Mouse (Mus musculus): ENCODE data around the gene Ubap2l. TPM values are rescaled to one million over a fixed set of nuclear protein-coding genes. Genes with fewer than 3 reads are reported as not detected.

Ubap2l gene
- polyA plus RNA-seq, 1 experiment = 89.7 TPM

DNA sequence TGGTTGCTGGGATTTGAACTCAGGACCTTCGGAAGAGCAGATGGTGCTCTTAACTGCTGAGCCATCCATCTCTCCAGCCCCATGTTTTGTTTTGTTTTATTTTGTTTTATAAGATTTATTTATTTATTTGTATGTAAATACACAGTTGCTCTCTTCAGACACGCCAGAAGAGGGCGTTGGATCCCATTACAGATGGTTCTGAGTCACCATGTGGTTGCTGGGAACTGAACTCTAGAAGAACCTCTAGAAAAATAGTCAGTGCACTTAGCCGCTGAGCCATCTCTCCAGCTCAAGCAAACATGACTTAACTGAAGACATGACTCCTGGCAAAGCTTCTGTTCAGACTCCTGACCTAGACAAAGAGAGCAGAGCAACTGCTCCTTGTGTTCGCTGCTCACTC lies 70.0 kb downstream of the Ubap2l start:
- H3K4me3 ChIP-seq (replicated peaks; ENCODE audit: control insufficient read depth, low read depth, low read length) = no peak overlapping the region
- no peak overlapping the region for H3K27ac ChIP-seq (ENCODE audit: control insufficient read depth, insufficient read depth, low read depth, low read length, poor library complexity)
- WGBS = 74% methylated on average over 5 of the region's 5 CpGs
- no peak for TF ChIP-seq CTCF (IDR thresholded peaks at IDR 0.05; ENCODE audit: control insufficient read depth, insufficient read depth, low read length)
- no peak for TF ChIP-seq POLR2A (IDR thresholded peaks at IDR 0.05; ENCODE audit: borderline replicate concordance, control insufficient read depth, low read depth, low read length)
- no peaks in the 10 kb centered on the region; the same call in 1 of the 2 replicates for H3K4me1 ChIP-seq (ENCODE audit: control insufficient read depth, insufficient read depth, low read length)

GRCm38 (mm10) chr3:89976859-89977258 lies 75.6 kb downstream of the Ubap2l start:
- TF ChIP-seq POLR2A (IDR thresholded peaks at IDR 0.05; ENCODE audit: borderline replicate concordance, control insufficient read depth, low read depth, low read length) (no peak), CTCF (IDR thresholded peaks at IDR 0.05; ENCODE audit: control insufficient read depth, insufficient read depth, low read length) (no peak)
- Histone ChIP-seq H3K27ac (ENCODE audit: control insufficient read depth, insufficient read depth, low read depth, low read length, poor library complexity) (no peak overlapping the region), H3K4me1 (ENCODE audit: control insufficient read depth, insufficient read depth, low read length) (no peaks in the 10 kb centered on the region), H3K4me3 (replicated peaks; ENCODE audit: control insufficient read depth, low read depth, low read length) (no peak overlapping the region)

GRCm38 (mm10) chr3:89968509-89968908 lies 83.9 kb downstream of the Ubap2l start:
- H3K4me3 ChIP-seq (replicated peaks; ENCODE audit: control insufficient read depth, low read depth, low read length) = no peak overlapping the region
- WGBS = 24% methylated on average over 7 of the region's 7 CpGs
- no peak overlapping the region for H3K27ac ChIP-seq (ENCODE audit: control insufficient read depth, insufficient read depth, low read depth, low read length, poor library complexity)
- no peaks in the 10 kb centered on the region for H3K4me1 ChIP-seq (ENCODE audit: control insufficient read depth, insufficient read depth, low read length)
- TF ChIP-seq POLR2A (IDR thresholded peaks at IDR 0.05; ENCODE audit: borderline replicate concordance, control insufficient read depth, low read depth, low read length) (no peak), CTCF (IDR thresholded peaks at IDR 0.05; ENCODE audit: control insufficient read depth, insufficient read depth, low read length) (no peak)

- 65% methylated on average over 4 of the region's 4 CpGs for WGBS
- Histone ChIP-seq H3K4me3 (replicated peaks; ENCODE audit: control insufficient read depth, low read depth, low read length) (no peak overlapping the region), H3K27ac (ENCODE audit: control insufficient read depth, insufficient read depth, low read depth, low read length, poor library complexity) (no peak overlapping the region), H3K4me1 (ENCODE audit: control insufficient read depth, insufficient read depth, low read length) (peaks cover under 1% of the 10 kb centered on the region; the same call in 1 of the 2 replicates)
- TF ChIP-seq POLR2A (IDR thresholded peaks at IDR 0.05; ENCODE audit: borderline replicate concordance, control insufficient read depth, low read depth, low read length) = no peak
- peak; percentile 32; the same call in 1 of the 2 replicates for TF ChIP-seq CTCF (IDR thresholded peaks at IDR 0.05; ENCODE audit: control insufficient read depth, insufficient read depth, low read length)
These were observed 85.5 kb downstream of the Ubap2l start for GRCm38 (mm10) chr3:89966946-89967345.

- TF ChIP-seq POLR2A (IDR thresholded peaks at IDR 0.05; ENCODE audit: borderline replicate concordance, control insufficient read depth, low read depth, low read length) = no peak
- no peak for TF ChIP-seq CTCF (IDR thresholded peaks at IDR 0.05; ENCODE audit: control insufficient read depth, insufficient read depth, low read length)
- WGBS = 76% methylated on average over 5 of the region's 5 CpGs
- H3K4me1 ChIP-seq (ENCODE audit: control insufficient read depth, insufficient read depth, low read length) = peaks cover 1% of the 10 kb centered on the region; the same call in 1 of the 2 replicates
- no peak overlapping the region for H3K27ac ChIP-seq (ENCODE audit: control insufficient read depth, insufficient read depth, low read depth, low read length, poor library complexity)
- no peak overlapping the region for H3K4me3 ChIP-seq (replicated peaks; ENCODE audit: control insufficient read depth, low read depth, low read length)
These were observed 86.5 kb downstream of the Ubap2l start for GRCm38 (mm10) chr3:89965972-89966371.

GRCm38 (mm10) chr3:89965557-89965956 lies 86.9 kb downstream of the Ubap2l start:
- WGBS = 82% methylated on average over 8 of the region's 8 CpGs
- Histone ChIP-seq H3K27ac (ENCODE audit: control insufficient read depth, insufficient read depth, low read depth, low read length, poor library complexity) (no peak overlapping the region), H3K4me3 (replicated peaks; ENCODE audit: control insufficient read depth, low read depth, low read length) (no peak overlapping the region), H3K4me1 (ENCODE audit: control insufficient read depth, insufficient read depth, low read length) (peaks cover 1% of the 10 kb centered on the region; the same call in 1 of the 2 replicates)
- TF ChIP-seq CTCF (IDR thresholded peaks at IDR 0.05; ENCODE audit: control insufficient read depth, insufficient read depth, low read length) = no peak
- TF ChIP-seq POLR2A (IDR thresholded peaks at IDR 0.05; ENCODE audit: borderline replicate concordance, control insufficient read depth, low read depth, low read length) = no peak

- Histone ChIP-seq H3K4me3 (replicated peaks; ENCODE audit: control insufficient read depth, low read depth, low read length) (peak overlapping the region; percentile 73), H3K4me1 (ENCODE audit: control insufficient read depth, insufficient read depth, low read length) (peaks cover 1% of the 10 kb centered on the region; the same call in 1 of the 2 replicates), H3K27ac (ENCODE audit: control insufficient read depth, insufficient read depth, low read depth, low read length, poor library complexity) (no peak overlapping the region)
- 10% methylated on average over 22 of the region's 22 CpGs for WGBS
- TF ChIP-seq CTCF (IDR thresholded peaks at IDR 0.05; ENCODE audit: control insufficient read depth, insufficient read depth, low read length) (peak; percentile 60), POLR2A (IDR thresholded peaks at IDR 0.05; ENCODE audit: borderline replicate concordance, control insufficient read depth, low read depth, low read length) (no peak)
These were observed 88.3 kb downstream of the Ubap2l start for GRCm38 (mm10) chr3:89963926-89964739.

GRCm38 (mm10) chr3:89963221-89963763 lies 89.1 kb downstream of the Ubap2l start, which contains the start of gene Atp8b2:
Gene Atp8b2 (minus strand): TSS chr3:89963508.
- Histone ChIP-seq H3K27ac (ENCODE audit: control insufficient read depth, insufficient read depth, low read depth, low read length, poor library complexity) (peak within 1 kb of the TSS; percentile 55), H3K4me1 (ENCODE audit: control insufficient read depth, insufficient read depth, low read length) (peaks cover 1% of the 10 kb centered on the region; the same call in 1 of the 2 replicates), H3K4me3 (replicated peaks; ENCODE audit: control insufficient read depth, low read depth, low read length) (peak within 1 kb of the TSS; percentile 73)
- no peak for TF ChIP-seq CTCF (IDR thresholded peaks at IDR 0.05; ENCODE audit: control insufficient read depth, insufficient read depth, low read length)
- TF ChIP-seq POLR2A (IDR thresholded peaks at IDR 0.05; ENCODE audit: borderline replicate concordance, control insufficient read depth, low read depth, low read length) = peak; percentile 47; the same call in 1 of the 2 replicates
- WGBS = under 1% methylated on average over 34 of the region's 35 CpGs
